Mouse (Mus musculus): ENCODE results near the gene Nedd9. TPM values are rescaled to one million over a fixed set of nuclear protein-coding genes. Genes with fewer than 3 reads are reported as not detected.

The Nedd9 gene
- 100 to 1,000 TPM; 130 to 132 TPM for polyA plus RNA-seq (2017; shearing (Covaris generic))

GRCm38 (mm10) chr13:41486606-41487408, at the start of gene Nedd9:
Gene Nedd9 (minus strand): TSS chr13:41487362.

GRCm38 (mm10) chr13:41273927-41274650, 213.1 kb downstream of the Nedd9 start, which contains the start of gene Gm17364:
Gene Gm17364 (minus strand): TSS chr13:41273977.

Other genes with a start within 250 kb of the Nedd9 start
- gene Smim13, start 237.5 kb downstream of the Nedd9 start, polyA plus RNA-seq (2017; shearing (Covaris generic)): 10 to 100 TPM; 10.5 to 12.2 TPM
- not detected for gene Gm17364, start 213.4 kb downstream of the Nedd9 start, polyA plus RNA-seq (2017; shearing (Covaris generic))
- 1 to 10 TPM; 6.3 to 9.2 TPM for gene Tmem170b, start 118.5 kb upstream of the Nedd9 start, polyA plus RNA-seq (2017; shearing (Covaris generic))